Mouse (Mus musculus): Measurements from ENCODE around the gene Plekhm3.

GRCm38 (mm10) chr1:65005575-65005974, 49.0 kb upstream of the Plekhm3 start:
- TF ChIP-seq EP300 (IDR thresholded peaks at IDR 0.05; ENCODE audit: low read depth) (no peak), CTCF (IDR thresholded peaks at IDR 0.05; ENCODE audit: low read depth) (no peak)

Measured in liver, embryonic 14.5 days (tissue).